Mouse (Mus musculus) erythroblast, embryonic 14.5 days (primary cell): ENCODE data around the gene Tmem235.

Experiments
- GATA1 ChIP-seq: IDR thresholded peaks from 2 replicates; pipeline ENCODE4 v1.6.1; 2012; ENCODE audit warnings: low read length, inconsistent platforms, mixed read lengths
- TAL1 ChIP-seq: IDR thresholded peaks from 3 replicates; pipeline ENCODE4 v1.6.1; 2012; ENCODE audit warnings: low read length, inconsistent platforms, mixed read lengths

DNA sequence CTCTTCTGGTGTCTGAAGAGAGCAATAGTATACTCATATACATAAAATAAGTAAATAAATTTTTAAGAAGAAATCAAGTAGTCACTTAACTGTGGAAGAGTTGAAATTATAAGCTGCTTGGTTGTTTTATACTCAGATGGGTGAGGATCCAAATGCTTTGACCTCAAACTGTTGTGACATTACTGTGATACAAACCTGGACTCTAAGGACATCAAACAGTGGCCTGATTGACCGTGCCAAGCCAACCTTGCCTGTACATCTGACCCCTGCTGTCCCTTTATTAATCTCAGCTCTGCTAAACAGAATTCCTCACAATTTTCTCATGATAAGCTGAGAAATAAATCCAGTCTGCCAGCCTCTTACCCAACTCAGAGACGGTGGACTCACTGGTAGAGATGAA, 14.9 kb upstream of the Tmem235 start:
- TF ChIP-seq GATA1 (no peak), TAL1 (no peak)
